11 mouse cellular contexts compared by ENCODE assay signal in the genomic region with DNA sequence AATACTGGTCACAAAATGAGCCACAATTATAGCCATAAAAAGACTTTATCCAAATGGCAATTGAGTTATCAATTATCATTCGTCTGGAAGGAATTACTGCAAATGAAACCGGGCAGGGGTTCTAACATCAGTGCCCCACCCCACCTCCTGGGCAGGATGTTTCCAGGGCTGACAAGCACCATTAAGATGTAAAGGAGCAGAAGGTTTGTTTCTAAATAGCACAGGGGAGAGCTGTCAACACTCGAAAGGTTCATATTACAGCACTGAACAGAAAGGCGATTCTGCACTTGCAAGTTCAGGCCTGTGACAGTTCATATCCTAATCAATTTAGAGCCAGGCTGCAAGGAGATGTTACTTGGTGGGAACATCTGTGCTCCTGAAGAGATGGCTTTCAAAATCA. TPM values are rescaled to one million over a fixed set of nuclear protein-coding genes. Genes with fewer than 3 reads are reported as not detected.
DNase-seq lines count a peak whose midpoint lies in the region; ATAC-seq lines count a peak whose summit lies in the region.
"Had no signal": no experiment of that assay in that cellular context is flagged by ENCODE, and none has a peak within 500 bp of the region (broad histone marks: within the 10 kb centered on the region; RNA-seq: fewer than 3 reads in every experiment).

No protein-coding gene starts in this region.

- intact Hi-C loops in left cerebral cortex, postnatal 36 days (cut with DNase I): no loop called here

- H3K27ac ChIP-seq in heart, embryonic 15.5 days: no peak overlapping the region
- H3K27ac ChIP-seq in embryonic facial prominence, embryonic 15.5 days (replicated peaks): no peak overlapping the region
- H3K27ac ChIP-seq in limb, embryonic 13.5 days: no peak overlapping the region

- H3K36me3 ChIP-seq in heart, embryonic 15.5 days: no peaks in the 10 kb centered on the region
- no peaks in the 10 kb centered on the region for H3K36me3 ChIP-seq in embryonic facial prominence, embryonic 15.5 days
- no peaks in the 10 kb centered on the region for H3K36me3 ChIP-seq in limb, embryonic 13.5 days

- H3K9me3 ChIP-seq in heart, embryonic 15.5 days (replicated peaks): no peaks in the 10 kb centered on the region
- no peaks in the 10 kb centered on the region for H3K9me3 ChIP-seq in embryonic facial prominence, embryonic 15.5 days (replicated peaks)
- no peaks in the 10 kb centered on the region for H3K9me3 ChIP-seq in limb, embryonic 13.5 days
- H3K9me3 ChIP-seq: G1E had no signal

- no peak for DNase-seq in heart, adult 8-10 months (ENCODE audit: low spot score)
- DNase-seq in ES-CJ7 (ENCODE audit: low read depth, low spot score): peak; percentile 79
- no peak for DNase-seq in left cerebral cortex, postnatal 36 days (ENCODE audit: low spot score in 2 of 2)
- DNase-seq in gastrocnemius, adult 8-10 months (ENCODE audit: low spot score in 2 of 2): no peak
- DNase-seq: cerebellum, adult 11-12 months; heart, postnatal 10 days had no signal

- no peak overlapping the region for H3K9ac ChIP-seq in heart, embryonic 15.5 days
- no peak overlapping the region for H3K9ac ChIP-seq in embryonic facial prominence, embryonic 15.5 days
- H3K9ac ChIP-seq in limb, embryonic 13.5 days: no peak overlapping the region

- WGBS in heart, embryonic 15.5 days: 19% methylated on average over 4 of the region's 4 CpGs
- 15% methylated on average over 4 of the region's 4 CpGs for WGBS in embryonic facial prominence, embryonic 15.5 days
- WGBS in limb, embryonic 13.5 days: 11% methylated on average over 4 of the region's 4 CpGs

- peaks cover 58% of the 10 kb centered on the region for H3K4me1 ChIP-seq in heart, embryonic 15.5 days (replicated peaks)
- H3K4me1 ChIP-seq in embryonic facial prominence, embryonic 15.5 days: peaks cover 52% of the 10 kb centered on the region
- H3K4me1 ChIP-seq in limb, embryonic 13.5 days: peaks cover 51% of the 10 kb centered on the region

- peak overlapping the region; percentile 75; the same call in 1 of the 2 replicates for H3K4me2 ChIP-seq in heart, embryonic 15.5 days
- peak overlapping the region; percentile 73; the same call in 1 of the 2 replicates for H3K4me2 ChIP-seq in embryonic facial prominence, embryonic 15.5 days (replicated peaks)
- H3K4me2 ChIP-seq in limb, embryonic 13.5 days (replicated peaks): peak overlapping the region; percentile 87

- H3K4me3 ChIP-seq in heart, embryonic 15.5 days: no peak overlapping the region
- H3K4me3 ChIP-seq in embryonic facial prominence, embryonic 15.5 days (replicated peaks): 0 out of 2 replicates have a peak overlapping the region, but pooled peaks have one; percentile 74
- peak overlapping the region; percentile 66; the same call in 1 of the 2 replicates for H3K4me3 ChIP-seq in limb, embryonic 13.5 days

- no peak for ATAC-seq in heart, embryonic 15.5 days (replicated peaks; ENCODE audit: insufficient number of reproducible peaks, insufficient read depth, low FRiP score, low read depth)
- no peak for ATAC-seq in embryonic facial prominence, embryonic 15.5 days (ENCODE audit: insufficient number of reproducible peaks, low FRiP score, low TSS enrichment, low read depth)
- ATAC-seq in limb, embryonic 13.5 days (ENCODE audit: low FRiP score, low read depth): no peak
- ATAC-seq in megakaryocyte, adult 5-6 weeks (ENCODE audit: poor library complexity, severe bottlenecking): no peak

- no peaks in the 10 kb centered on the region for H3K27me3 ChIP-seq in heart, embryonic 15.5 days
- no peaks in the 10 kb centered on the region for H3K27me3 ChIP-seq in embryonic facial prominence, embryonic 15.5 days
- H3K27me3 ChIP-seq in limb, embryonic 13.5 days: peaks cover 9% of the 10 kb centered on the region

RNA-seq across cellular contexts. Expression of a gene that starts 3.3 kb away (rescaled TPM):
- polyA plus RNA-seq in heart, embryonic 15.5 days (2015; fragmentation: Nextera tagmentation; extraction: Ambion mirVana): 65.5 and 67.6 TPM in 2 replicates
- total RNA-seq in heart, adult 8-10 months (2022): 10 to 100 TPM; 86.1 to 99.8 (median 92.6) TPM
- polyA plus RNA-seq in embryonic facial prominence, embryonic 15.5 days (2015; fragmentation: Nextera tagmentation; extraction: Ambion mirVana): 73.5 and 74.7 TPM in 2 replicates
- polyA plus RNA-seq in limb, embryonic 13.5 days (2015; fragmentation: Nextera tagmentation; extraction: Ambion mirVana): 68.1 and 69.7 TPM in 2 replicates
- 90.4 and 93.3 TPM in 2 replicates for total RNA-seq in megakaryocyte, adult 5-6 weeks (2015)
- 122 and 130 TPM in 2 replicates for total RNA-seq in megakaryocyte, adult 5-6 weeks (2017)
- 100 to 1,000 TPM; 236 to 271 TPM for total RNA-seq in left cerebral cortex, postnatal 36 days (2021)
- total RNA-seq in gastrocnemius, adult 8-10 months (2022): 100 to 1,000 TPM; 142 to 218 (median 178) TPM
